Mouse (Mus musculus) MEL-GATA-1-ER (cell line): ENCODE data around the gene Dennd2a.

ENCODE experiments used
- DNase-seq: peaks from one replicate; pipeline ENCODE4 v3.0.0-alpha.2; 2012; ENCODE audit warnings: low read depth; ENCODE audit errors: extremely low read depth

Dennd2a gene

GRCm38 (mm10) chr6:39515739-39516131 is 41.9 kb downstream of the Dennd2a start:
- no peak for DNase-seq

- DNase-seq: no peak
Measured at GRCm38 (mm10) chr6:39515040-39515738, 42.5 kb downstream of the Dennd2a start.

GRCm38 (mm10) chr6:39503476-39503875 is 54.2 kb downstream of the Dennd2a start:
- DNase-seq: no peak

- DNase-seq: no peak
Measured at GRCm38 (mm10) chr6:39497165-39497564, 60.5 kb downstream of the Dennd2a start.

- no peak for DNase-seq
Measured at GRCm38 (mm10) chr6:39493129-39493714, 64.4 kb downstream of the Dennd2a start.

- DNase-seq: no peak
Measured at GRCm38 (mm10) chr6:39492161-39492560, 65.5 kb downstream of the Dennd2a start.

- DNase-seq: no peak
Measured at GRCm38 (mm10) chr6:39491203-39491602, 66.5 kb downstream of the Dennd2a start.

- DNase-seq: no peak
Measured at GRCm38 (mm10) chr6:39488292-39488691, 69.4 kb downstream of the Dennd2a start.

- peak; percentile 9 for DNase-seq
Measured at GRCm38 (mm10) chr6:39483656-39484055, 74.0 kb downstream of the Dennd2a start.

- DNase-seq: no peak
Measured at GRCm38 (mm10) chr6:39478509-39479150, 79.0 kb downstream of the Dennd2a start.

- DNase-seq: no peak
Measured at GRCm38 (mm10) chr6:39476617-39477016, 81.0 kb downstream of the Dennd2a start.

- DNase-seq: no peak
Measured at GRCm38 (mm10) chr6:39474424-39474823, 83.2 kb downstream of the Dennd2a start.

GRCm38 (mm10) chr6:39472837-39473236 is 84.8 kb downstream of the Dennd2a start:
- DNase-seq: no peak

GRCm38 (mm10) chr6:39472271-39472670 is 85.4 kb downstream of the Dennd2a start:
- DNase-seq: no peak

- no peak for DNase-seq
Measured at GRCm38 (mm10) chr6:39470076-39470475, 87.6 kb downstream of the Dennd2a start.

- no peak for DNase-seq
Measured at GRCm38 (mm10) chr6:39469427-39469826, 88.2 kb downstream of the Dennd2a start.

GRCm38 (mm10) chr6:39462621-39463538 is 94.8 kb downstream of the Dennd2a start:
- peak; percentile 69 for DNase-seq

- DNase-seq: no peak
Measured at GRCm38 (mm10) chr6:39460040-39460439, 97.6 kb downstream of the Dennd2a start.

GRCm38 (mm10) chr6:39455339-39456160 is 102.1 kb downstream of the Dennd2a start:
- DNase-seq: no peak

- no peak for DNase-seq
Measured at GRCm38 (mm10) chr6:39454616-39455015, 103.1 kb downstream of the Dennd2a start.

GRCm38 (mm10) chr6:39453564-39453963 is 104.1 kb downstream of the Dennd2a start:
- DNase-seq: no peak
